Mouse (Mus musculus) cerebellum, adult 2 months (tissue): Measurements from ENCODE around the gene Smoc1. TPM values are rescaled to one million over a fixed set of nuclear protein-coding genes. Genes with fewer than 3 reads are reported as not detected.

ENCODE experiments used
- DNase-seq, 2 experiments: peaks; one replicate each; pipeline ENCODE4 v3.0.0; 2021
- H3K27ac ChIP-seq: fragments of 200-500 bp; 2 replicates; pipeline ENCODE4 v1.5.1; 2012; ENCODE audit warnings: low read length, control low read depth, inconsistent platforms; ENCODE audit not compliant: insufficient read depth
- H3K27me3 ChIP-seq: fragments of 200-500 bp; 2 replicates; pipeline ENCODE4 v1.6.1; 2012; ENCODE audit warnings: inconsistent platforms, mild to moderate bottlenecking, low read length, moderate library complexity; ENCODE audit not compliant: control insufficient read depth, insufficient read depth
- H3K4me1 ChIP-seq: fragments of 200-500 bp; 2 replicates; pipeline ENCODE4 v1.6.1; 2011; ENCODE audit warnings: low read length; ENCODE audit not compliant: control insufficient read depth, insufficient read depth
- H3K4me3 ChIP-seq: fragments of 200-500 bp; replicated peaks from 2 replicates; pipeline ENCODE3; 2011; ENCODE audit warnings: mild to moderate bottlenecking, low read depth, low read length, control low read depth; ENCODE audit not compliant: insufficient read depth
- CTCF ChIP-seq: fragments of 200-500 bp; IDR thresholded peaks from 2 replicates; pipeline ENCODE4 v1.5.1; 2011; ENCODE audit warnings: low read depth, mild to moderate bottlenecking, control low read depth, low read length, moderate library complexity, borderline replicate concordance; ENCODE audit not compliant: insufficient read depth
- POLR2A ChIP-seq: fragments of 200-500 bp; IDR thresholded peaks from 2 replicates; pipeline ENCODE4 v1.6.1; 2011; ENCODE audit warnings: low read length, control low read depth, borderline replicate concordance; ENCODE audit not compliant: insufficient read depth
- WGBS: fragments of 180-500 bp; shearing (Covaris S2); methylation state at CpG from one replicate; pipeline ENCODE4 v1.1.7; 2018; 5-methylcytosine and 5-hydroxymethylcytosine counted together
- polyA plus RNA-seq: library from polyadenylated mRNA; depleted of rRNA; stranded (reverse); fragments of >200 nt; gene quantifications from 2 replicates; pipeline ENCODE4 v1.2.3, GENCODE M21; 2012

Smoc1 gene
- polyA plus RNA-seq, 1 experiment = 10.8 TPM

GRCm38 (mm10) chr12:81155675-81156074 lies 129.1 kb downstream of the Smoc1 start:
- Histone ChIP-seq H3K27ac (no peak overlapping the region), H3K4me3 (no peak overlapping the region), H3K4me1 (no peaks in the 10 kb centered on the region), H3K27me3 (no peaks in the 10 kb centered on the region)
- WGBS = 83% methylated on average over 6 of the region's 6 CpGs
- no peak for DNase-seq
- TF ChIP-seq POLR2A (no peak), CTCF (no peak)

DNA sequence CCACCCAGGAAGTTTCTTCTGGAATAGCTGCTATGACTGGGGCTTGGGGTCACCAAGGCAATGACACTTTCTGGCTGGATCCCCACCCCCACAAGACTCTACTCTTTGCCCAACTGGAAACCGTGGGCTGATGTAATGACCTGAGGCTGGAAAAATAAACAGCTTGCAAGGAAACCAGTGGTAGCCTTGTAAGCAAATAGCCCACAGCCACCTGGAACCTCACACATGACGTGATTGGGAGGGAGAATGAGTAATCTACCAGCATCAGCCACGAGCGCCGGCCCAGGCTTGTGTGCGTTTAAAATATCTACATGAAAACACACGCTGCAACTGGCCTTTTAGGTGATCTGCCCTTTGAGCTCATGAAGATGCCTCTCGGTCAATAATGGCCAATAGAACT lies 130.2 kb downstream of the Smoc1 start:
- no peak overlapping the region for H3K27ac ChIP-seq
- no peak for DNase-seq
- no peak for TF ChIP-seq CTCF
- no peak for TF ChIP-seq POLR2A
- H3K4me1 ChIP-seq = no peaks in the 10 kb centered on the region
- no peaks in the 10 kb centered on the region for H3K27me3 ChIP-seq
- H3K4me3 ChIP-seq = no peak overlapping the region
- 94% methylated on average over 8 of the region's 8 CpGs for WGBS

DNA sequence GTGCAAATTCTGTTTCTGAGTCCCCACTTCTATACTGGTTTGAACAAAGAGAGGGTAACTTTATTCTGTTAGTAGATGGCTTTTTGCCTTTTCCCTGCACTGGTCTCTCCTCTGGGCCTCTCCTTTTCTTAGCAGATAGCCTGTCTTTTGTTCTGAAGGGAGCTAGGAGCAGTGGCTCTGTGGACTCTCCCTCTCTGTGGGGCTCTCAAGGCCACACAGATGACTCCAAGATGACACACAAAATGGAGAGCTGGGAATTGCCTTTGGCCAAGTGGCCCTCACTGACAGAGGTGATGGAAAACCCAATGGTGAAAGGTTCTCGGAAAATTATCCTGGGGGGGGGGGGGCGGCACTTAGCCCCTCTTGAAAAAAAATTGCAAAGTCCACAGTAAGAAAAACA lies 133.3 kb downstream of the Smoc1 start:
- H3K27ac ChIP-seq = no peak overlapping the region
- 89% methylated on average over 2 of the region's 2 CpGs for WGBS
- H3K4me3 ChIP-seq = no peak overlapping the region
- no peaks in the 10 kb centered on the region for H3K27me3 ChIP-seq
- H3K4me1 ChIP-seq = no peaks in the 10 kb centered on the region
- no peak for DNase-seq
- TF ChIP-seq CTCF (no peak), POLR2A (no peak)

GRCm38 (mm10) chr12:81160425-81160824 lies 133.8 kb downstream of the Smoc1 start:
- 85% methylated on average over 3 of the region's 3 CpGs for WGBS
- TF ChIP-seq CTCF (no peak), POLR2A (no peak)
- Histone ChIP-seq H3K27ac (no peak overlapping the region), H3K27me3 (no peaks in the 10 kb centered on the region), H3K4me3 (no peak overlapping the region), H3K4me1 (no peaks in the 10 kb centered on the region)
- no peak for DNase-seq

- H3K4me1 ChIP-seq = no peaks in the 10 kb centered on the region
- H3K4me3 ChIP-seq = no peak overlapping the region
- TF ChIP-seq POLR2A (no peak), CTCF (peak; percentile 36; the same call in 1 of the 2 replicates)
- peak in 1 of 2 experiments; percentile 24 for DNase-seq
- 65% methylated on average over 5 of the region's 5 CpGs for WGBS
- H3K27ac ChIP-seq = no peak overlapping the region
- H3K27me3 ChIP-seq = no peaks in the 10 kb centered on the region
Observed at GRCm38 (mm10) chr12:81160831-81161230, 134.2 kb downstream of the Smoc1 start.

DNA sequence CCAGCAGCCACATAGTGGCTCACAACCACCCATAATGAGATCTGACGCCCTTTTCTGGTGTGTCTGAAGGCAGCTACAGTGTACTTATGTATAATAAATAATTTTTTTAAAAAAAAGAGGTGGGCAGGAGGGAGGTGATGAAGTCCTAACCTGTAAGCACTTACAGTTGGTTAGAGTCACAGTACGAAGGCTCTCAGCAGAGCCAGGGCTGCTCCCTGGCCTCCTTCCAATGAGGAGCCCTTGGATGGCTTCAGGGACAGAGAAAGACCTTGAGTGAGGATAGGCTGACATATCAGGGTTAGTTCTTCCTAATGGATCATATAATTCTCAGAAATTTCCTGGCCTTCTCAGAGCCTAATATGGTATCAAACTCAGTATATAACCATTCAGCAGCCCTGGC lies 134.7 kb downstream of the Smoc1 start:
- 83% methylated on average over 2 of the region's 2 CpGs for WGBS
- TF ChIP-seq POLR2A (no peak), CTCF (no peak)
- no peak for DNase-seq
- Histone ChIP-seq H3K27ac (no peak overlapping the region), H3K27me3 (no peaks in the 10 kb centered on the region), H3K4me1 (no peaks in the 10 kb centered on the region), H3K4me3 (no peak overlapping the region)

GRCm38 (mm10) chr12:81163131-81163530 lies 136.5 kb downstream of the Smoc1 start:
- no peak for DNase-seq
- Histone ChIP-seq H3K4me1 (no peaks in the 10 kb centered on the region), H3K27me3 (no peaks in the 10 kb centered on the region), H3K27ac (no peak overlapping the region), H3K4me3 (no peak overlapping the region)
- TF ChIP-seq POLR2A (no peak), CTCF (no peak)
- WGBS = 53% methylated on average over 3 of the region's 3 CpGs

DNA sequence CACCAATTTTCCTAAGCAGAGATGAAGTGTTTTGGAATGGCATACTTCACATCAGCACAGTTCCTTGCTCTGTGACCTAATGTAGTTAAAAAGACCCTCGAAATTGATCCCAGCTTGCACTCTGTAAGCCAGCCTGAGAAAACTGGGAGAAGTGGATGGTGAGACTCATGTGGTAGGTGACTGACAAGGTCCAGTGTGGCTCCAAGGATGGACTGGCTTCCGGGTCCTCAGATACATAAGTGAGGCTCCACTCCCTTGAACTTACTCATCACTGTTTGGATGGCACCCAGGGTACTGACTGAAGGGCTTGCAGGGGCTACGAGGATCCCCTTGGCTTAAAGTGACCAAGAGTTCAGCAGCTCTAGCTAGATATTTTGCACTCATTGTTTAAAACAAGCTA lies 137.0 kb downstream of the Smoc1 start:
- no peak for DNase-seq
- Histone ChIP-seq H3K4me3 (no peak overlapping the region), H3K27ac (no peak overlapping the region), H3K27me3 (no peaks in the 10 kb centered on the region), H3K4me1 (no peaks in the 10 kb centered on the region)
- 94% methylated on average over 3 of the region's 3 CpGs for WGBS
- TF ChIP-seq CTCF (no peak), POLR2A (no peak)
